Mouse (Mus musculus) neutrophil, adult 65 days (primary cell): Measurements from ENCODE around the gene Fam163b. TPM values are rescaled to one million over a fixed set of nuclear protein-coding genes. Genes with fewer than 3 reads are reported as not detected.

Experiments
- total RNA-seq: library from RNA; stranded (reverse); gene quantifications from 2 replicates; pipeline ENCODE4 v1.2.4, GENCODE M21; 2023

Fam163b gene
- total RNA-seq, result not detected in 2 replicates

DNA sequence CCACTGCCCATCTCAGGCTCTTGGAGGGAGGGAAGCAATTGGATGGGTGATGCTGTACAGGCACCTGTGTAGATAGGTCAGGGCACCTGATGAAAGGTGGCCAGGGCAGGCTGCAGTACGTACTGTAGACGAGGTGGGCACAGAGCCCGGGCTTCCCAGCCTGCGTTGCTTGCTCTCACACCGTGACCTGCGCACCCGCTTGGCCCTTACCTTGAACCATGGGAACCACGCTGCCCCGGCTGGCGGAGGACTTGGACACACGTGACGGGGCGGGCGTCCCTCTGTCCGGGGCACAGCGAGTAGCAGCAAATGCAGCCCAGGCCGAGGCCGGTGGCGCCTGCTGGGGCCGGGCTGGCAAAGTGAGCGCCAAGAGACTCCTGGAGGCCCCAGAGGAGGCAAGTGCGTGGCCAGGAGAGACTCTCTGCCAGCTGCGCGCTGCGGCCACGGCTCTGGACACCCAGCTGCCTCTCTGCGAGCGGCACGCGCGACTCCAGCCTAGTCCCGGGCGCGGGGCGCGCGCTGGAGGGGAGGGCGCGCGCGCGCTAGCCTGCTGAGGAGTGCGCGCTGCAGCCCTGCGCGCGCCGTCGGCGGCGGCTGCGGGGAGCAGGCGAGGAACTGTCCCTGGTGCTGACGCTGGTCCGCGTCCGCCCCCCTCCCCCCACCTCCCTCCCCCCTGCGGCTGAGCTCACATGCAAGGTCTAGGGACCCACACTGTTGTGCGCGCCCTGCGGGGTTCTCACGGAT is at the start of gene Fam163b:
Gene Fam163b (minus strand): TSS at position 542 of the 744 bp plus-strand sequence.

GRCm38 (mm10) chr2:27164796-27165590 is 22.7 kb upstream of the Fam163b start, which contains the start of gene Dbh:
Gene Dbh, plus strand, starts transcription at chr2:27165233.

DNA sequence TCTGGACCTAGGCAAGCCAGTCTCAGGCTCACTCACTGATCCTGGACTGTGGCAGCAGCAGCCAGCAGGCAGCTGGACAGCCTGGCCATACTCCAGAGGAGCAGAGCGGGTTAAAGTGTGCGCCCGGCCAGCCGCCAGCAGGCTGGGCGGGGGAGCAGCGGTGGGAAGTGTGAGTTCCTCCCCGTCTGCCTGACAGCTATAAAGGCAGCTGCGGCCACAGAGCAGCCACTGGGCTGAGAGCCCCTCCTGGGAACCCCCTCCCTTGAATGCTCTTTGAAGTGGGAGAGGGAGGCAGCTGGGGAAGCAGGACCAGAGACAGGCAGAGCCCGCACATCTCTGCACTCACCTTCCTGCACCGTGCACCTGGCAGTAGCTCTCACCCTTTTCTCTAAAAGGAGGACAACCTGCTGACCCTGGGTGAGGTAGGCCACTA is 63.1 kb downstream of the Fam163b start, which contains the start of gene Adamtsl2:
Gene Adamtsl2 (plus strand): TSS at position 228 of the 433 bp plus-strand sequence.

DNA sequence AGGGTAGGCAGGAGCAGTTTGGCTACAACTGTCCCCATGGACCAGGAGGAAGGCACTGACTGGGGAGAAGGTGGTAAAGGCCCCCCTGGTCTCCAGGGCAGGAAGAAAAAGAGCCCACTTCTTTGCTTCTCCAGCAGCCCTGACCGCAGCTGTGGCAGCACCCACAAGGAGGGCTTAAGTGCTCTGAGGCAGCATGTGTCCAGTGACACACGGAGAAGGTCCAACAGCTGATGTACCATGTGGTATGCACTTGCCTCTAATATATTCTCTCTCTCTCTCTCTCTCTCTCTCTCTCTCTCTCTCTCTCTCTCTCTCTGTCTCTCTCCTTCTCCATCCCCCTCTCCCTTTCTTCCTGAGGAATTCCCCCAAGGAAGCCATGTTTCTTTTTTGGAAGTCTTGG is 70.3 kb downstream of the Fam163b start, which contains the start of gene Mymk:
Gene Mymk (minus strand): TSS at position 202 of the 400 bp plus-strand sequence.

Other genes starting within 250 kb of the Fam163b start
- gene Surf6, start 239.6 kb downstream of the Fam163b start, total RNA-seq, result 14.8 and 15.0 TPM in 2 replicates
- 28.6 and 44.3 TPM in 2 replicates for gene Med22, start 231.8 kb downstream of the Fam163b start, total RNA-seq
- gene Rpl7a, start 231.7 kb downstream of the Fam163b start, total RNA-seq, result 278 and 308 TPM in 2 replicates
- gene Surf2, start 226.1 kb downstream of the Fam163b start, total RNA-seq, result 8.1 and 14.7 TPM in 2 replicates
- gene Surf1, start 226.0 kb downstream of the Fam163b start, total RNA-seq, result 47.7 and 59.3 TPM in 2 replicates
- gene Surf4, start 208.6 kb downstream of the Fam163b start, total RNA-seq, result 105 and 127 TPM in 2 replicates
- 0.51 TPM in 1 of 2 replicates, not detected in the other for gene Stkld1, start 208.4 kb downstream of the Fam163b start, total RNA-seq
- 34.3 TPM in 2 replicates for gene Rexo4, start 178.1 kb downstream of the Fam163b start, total RNA-seq
- gene Adamts13, start 169.1 kb downstream of the Fam163b start, total RNA-seq, result not detected in 2 replicates
- 10.4 and 12.2 TPM in 2 replicates for gene Cacfd1, start 132.6 kb downstream of the Fam163b start, total RNA-seq
- gene Slc2a6, start 114.5 kb downstream of the Fam163b start, total RNA-seq, result 131 and 148 TPM in 2 replicates
- not detected in 2 replicates for gene Mymk, start 70.3 kb downstream of the Fam163b start, total RNA-seq
- gene Adamtsl2, start 63.1 kb downstream of the Fam163b start, total RNA-seq, result not detected in 2 replicates
- gene Dbh, start 22.7 kb upstream of the Fam163b start, total RNA-seq, result not detected in 2 replicates
- gene Sardh, start 105.8 kb upstream of the Fam163b start, total RNA-seq, result 0.57 TPM in 1 of 2 replicates, not detected in the other